Mouse (Mus musculus) ES-E14 (cell line): ENCODE data around the gene Dek. TPM values are rescaled to one million over a fixed set of nuclear protein-coding genes. Genes with fewer than 3 reads are reported as not detected.

Source experiments
- DNase-seq: peaks from one replicate; pipeline ENCODE4 v3.0.0-alpha.2; 2013; ENCODE audit warnings: low read depth, low spot score
- H3K27ac ChIP-seq: 2 replicates; pipeline ENCODE4 v1.5.1; 2012; ENCODE audit warnings: low read depth, mild to moderate bottlenecking, low read length, moderate library complexity, mixed read lengths; ENCODE audit not compliant: poor library complexity, insufficient read depth, severe bottlenecking
- H3K36me3 ChIP-seq: 2 replicates; pipeline ENCODE4 v1.6.1; 2012; ENCODE audit warnings: mild to moderate bottlenecking, low read length, moderate library complexity, mixed read lengths; ENCODE audit not compliant: control insufficient read depth, poor library complexity, insufficient read depth, severe bottlenecking
- H3K4me1 ChIP-seq, 2 experiments: fragments of 150-350 bp in 1 of 2; sonication (generic) in 1 of 2; 2 replicates each; pipeline ENCODE4 v1.6.1; 2012; ENCODE audit warnings: low read length in 2 of 2, mild to moderate bottlenecking in 1 of 2, mixed read lengths in 1 of 2; ENCODE audit not compliant: control insufficient read depth in 2 of 2, insufficient read depth in 2 of 2, poor library complexity in 1 of 2
- H3K4me3 ChIP-seq, 2 experiments: fragments of 150-350 bp in 1 of 2; sonication (generic) in 1 of 2; 2 replicates each; pipeline ENCODE4 v1.5.1; 2012; ENCODE audit warnings: low read length in 2 of 2, low read depth in 1 of 2, mild to moderate bottlenecking in 1 of 2, mixed read lengths in 1 of 2; ENCODE audit not compliant: insufficient read depth in 1 of 2, poor library complexity in 1 of 2, severe bottlenecking in 1 of 2
- H3K9ac ChIP-seq: 2 replicates; pipeline ENCODE4 v1.6.1; 2012; ENCODE audit warnings: low read depth, mild to moderate bottlenecking, low read length, mixed read lengths; ENCODE audit not compliant: poor library complexity, insufficient read depth, severe bottlenecking
- H3K9me3 ChIP-seq: fragments of 150-350 bp; sonication (generic); 2 replicates; pipeline ENCODE4 v1.6.1; 2012; ENCODE audit warnings: low read depth, mild to moderate bottlenecking, low read length; ENCODE audit not compliant: control insufficient read depth, insufficient read depth
- CHD2 ChIP-seq: IDR thresholded peaks from 2 replicates; pipeline ENCODE4 v1.6.1; 2014; ENCODE audit warnings: mild to moderate bottlenecking, low read depth, low read length, inconsistent platforms
- HCFC1 ChIP-seq: IDR thresholded peaks from 2 replicates; pipeline ENCODE4 v1.6.1; 2012; ENCODE audit warnings: low read length, inconsistent platforms, borderline replicate concordance; ENCODE audit not compliant: insufficient read depth
- MAFK ChIP-seq: IDR thresholded peaks from 2 replicates; pipeline ENCODE4 v1.6.1; 2014; ENCODE audit warnings: mild to moderate bottlenecking, low read depth, low read length, inconsistent platforms; ENCODE audit not compliant: insufficient read depth
- ZC3H11A ChIP-seq: IDR thresholded peaks from 2 replicates; pipeline ENCODE4 v1.6.1; 2012; ENCODE audit warnings: low read depth, mild to moderate bottlenecking, inconsistent platforms, low read length, borderline replicate concordance
- ZNF384 ChIP-seq: IDR thresholded peaks from 2 replicates; pipeline ENCODE4 v1.6.1; 2012; ENCODE audit warnings: low read depth, low read length, inconsistent platforms
- in situ Hi-C, 2 experiments: fragments of 600-800 bp; cut with MboI; formaldehyde crosslinking; loops; one replicate each; pipeline ENCODE4 v1.15.1; 2025; ENCODE audit warnings: low sequenced_read_pairs in 2 of 2, inconsistent platforms in 1 of 2; ENCODE audit not compliant: unreplicated experiment in 2 of 2
- total RNA-seq: library from RNA; depleted of rRNA; stranded (reverse); fragments of 300-350 nt; gene quantifications from 2 replicates; pipeline ENCODE4 v1.2.3, GENCODE M21; 2012

Dek gene
- total RNA-seq, 1 experiment, result 120 TPM

DNA sequence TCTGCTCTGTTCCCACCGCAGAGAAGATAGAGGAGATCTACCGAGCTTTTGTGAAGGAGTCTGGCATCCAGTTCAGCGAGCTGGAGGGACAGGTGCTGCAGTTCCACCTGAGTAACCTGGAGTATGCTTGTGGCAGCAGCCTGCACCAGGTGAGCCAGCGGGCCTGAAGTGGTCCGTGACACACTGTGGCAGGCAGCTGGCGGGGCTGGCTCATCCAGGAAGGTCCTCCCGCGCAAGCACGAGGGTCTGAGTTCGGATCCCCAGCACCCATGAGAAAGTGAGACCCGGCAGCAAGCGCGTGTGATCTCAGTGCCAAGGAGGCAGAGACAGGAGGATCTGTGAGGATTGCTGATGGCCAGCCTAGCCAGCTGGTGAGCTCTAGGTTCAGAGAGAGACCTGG lies 34.1 kb downstream of the Dek start:
- in situ Hi-C loops, result no loop called here
- Histone ChIP-seq H3K9me3 (no peaks in the 10 kb centered on the region), H3K4me1 (no peaks in the 10 kb centered on the region), H3K27ac (no peak overlapping the region), H3K9ac (no peak overlapping the region), H3K36me3 (peaks cover 2% of the 10 kb centered on the region; the same call in 1 of the 2 replicates), H3K4me3 (no peak overlapping the region)
- DNase-seq, result no peak
- no peak for TF ChIP-seq CHD2
- TF ChIP-seq ZC3H11A, result no peak
- no peak for TF ChIP-seq MAFK
- TF ChIP-seq ZNF384, result no peak
- TF ChIP-seq HCFC1, result no peak

DNA sequence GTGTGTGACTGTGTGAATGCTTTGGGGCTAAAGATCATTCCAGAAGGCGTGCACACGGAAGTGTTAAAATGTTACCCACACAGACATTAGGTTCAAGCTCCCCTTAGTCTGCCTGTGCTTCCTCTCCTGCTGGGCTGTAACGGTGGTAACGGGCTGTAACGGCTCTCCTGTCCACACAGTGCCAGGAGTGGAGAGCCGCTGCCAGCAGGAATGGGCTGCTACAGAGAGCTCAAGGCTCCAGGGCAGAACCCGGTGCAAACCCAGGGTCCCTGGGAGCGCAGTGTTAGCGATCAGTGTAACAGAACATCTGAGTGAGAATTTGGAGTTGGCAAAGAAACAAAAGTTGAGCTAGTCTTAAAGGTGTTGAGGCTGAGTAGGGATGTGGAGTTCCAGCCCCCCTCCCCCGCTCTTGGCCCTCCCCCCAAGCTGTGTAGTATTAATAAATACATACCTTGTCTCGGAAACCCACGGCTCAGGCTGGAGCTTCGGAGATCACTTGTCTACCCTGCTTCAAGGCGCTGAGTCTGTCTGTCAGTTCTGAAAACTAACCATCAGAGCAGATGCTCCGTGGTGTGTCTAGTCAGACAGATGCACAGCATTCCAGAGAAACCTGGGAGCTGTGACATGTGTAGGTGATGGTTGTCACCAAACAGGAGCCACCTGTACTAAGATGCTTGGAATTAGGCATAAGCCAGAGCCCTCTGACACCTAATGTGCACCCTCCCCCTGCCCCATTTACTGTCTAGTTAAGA lies 35.5 kb downstream of the Dek start:
- no peaks in the 10 kb centered on the region for H3K4me1 ChIP-seq
- TF ChIP-seq MAFK, result no peak
- no peak for TF ChIP-seq ZC3H11A
- TF ChIP-seq ZNF384, result no peak
- no peak for TF ChIP-seq CHD2
- no peak for TF ChIP-seq HCFC1
- DNase-seq, result no peak
- no peak overlapping the region for H3K4me3 ChIP-seq
- H3K27ac ChIP-seq, result no peak overlapping the region
- H3K36me3 ChIP-seq, result peaks cover 2% of the 10 kb centered on the region; the same call in 1 of the 2 replicates
- no peak overlapping the region for H3K9ac ChIP-seq
- in situ Hi-C loops, result no loop called here
- H3K9me3 ChIP-seq, result no peaks in the 10 kb centered on the region

DNA sequence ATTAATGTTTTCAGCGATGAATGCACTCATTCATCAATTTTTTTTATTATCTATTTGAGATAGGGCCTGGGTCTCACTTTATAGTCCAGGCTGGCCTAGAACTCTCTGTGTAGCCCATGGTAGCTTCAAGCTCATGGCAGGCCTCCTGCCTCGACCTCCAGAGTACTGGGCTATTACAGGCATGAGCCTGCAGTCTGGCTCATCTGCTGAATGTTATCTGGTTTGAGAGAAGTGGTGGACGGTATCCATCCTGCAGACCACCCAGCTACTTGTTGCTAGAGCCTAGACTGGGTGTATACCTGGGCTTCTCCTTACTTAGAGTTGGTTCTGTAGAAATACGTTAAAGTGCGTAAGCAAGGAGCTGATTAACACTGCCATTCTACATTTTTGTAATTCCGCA lies 39.0 kb downstream of the Dek start:
- no peak for DNase-seq
- Histone ChIP-seq H3K27ac (no peak overlapping the region), H3K9ac (no peak overlapping the region), H3K4me1 (no peaks in the 10 kb centered on the region), H3K9me3 (no peaks in the 10 kb centered on the region), H3K4me3 (no peak overlapping the region), H3K36me3 (peaks cover 11% of the 10 kb centered on the region; the same call in 1 of the 2 replicates)
- TF ChIP-seq ZC3H11A (no peak), MAFK (no peak)
- in situ Hi-C loops, result no loop called here

DNA sequence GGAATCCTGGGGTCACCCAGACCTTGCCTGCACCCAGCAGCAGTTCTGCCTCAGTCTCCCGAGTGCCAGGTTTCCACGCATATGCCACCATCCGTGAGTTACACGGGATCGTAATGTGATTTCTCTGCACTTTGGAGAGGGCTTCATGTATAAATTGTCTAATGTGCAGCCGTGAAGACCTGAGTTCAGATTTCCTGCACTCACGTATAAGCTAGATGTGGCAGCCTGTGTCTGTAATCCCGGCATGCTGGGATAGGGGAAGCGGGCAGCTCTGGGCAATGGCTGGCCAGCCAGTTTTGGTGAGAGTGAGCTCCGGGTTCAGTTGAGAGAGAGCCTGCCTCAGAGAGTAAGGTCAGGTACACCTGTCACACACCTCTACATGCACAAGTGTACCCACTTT lies 39.5 kb downstream of the Dek start:
- Histone ChIP-seq H3K27ac (no peak overlapping the region), H3K36me3 (peaks cover 11% of the 10 kb centered on the region; the same call in 1 of the 2 replicates), H3K4me3 (no peak overlapping the region), H3K9ac (no peak overlapping the region), H3K4me1 (no peaks in the 10 kb centered on the region), H3K9me3 (no peaks in the 10 kb centered on the region)
- no peak for TF ChIP-seq ZNF384
- TF ChIP-seq MAFK, result no peak
- no peak for TF ChIP-seq HCFC1
- TF ChIP-seq ZC3H11A, result no peak
- TF ChIP-seq CHD2, result no peak
- DNase-seq, result no peak
- in situ Hi-C loops, result no loop called here

DNA sequence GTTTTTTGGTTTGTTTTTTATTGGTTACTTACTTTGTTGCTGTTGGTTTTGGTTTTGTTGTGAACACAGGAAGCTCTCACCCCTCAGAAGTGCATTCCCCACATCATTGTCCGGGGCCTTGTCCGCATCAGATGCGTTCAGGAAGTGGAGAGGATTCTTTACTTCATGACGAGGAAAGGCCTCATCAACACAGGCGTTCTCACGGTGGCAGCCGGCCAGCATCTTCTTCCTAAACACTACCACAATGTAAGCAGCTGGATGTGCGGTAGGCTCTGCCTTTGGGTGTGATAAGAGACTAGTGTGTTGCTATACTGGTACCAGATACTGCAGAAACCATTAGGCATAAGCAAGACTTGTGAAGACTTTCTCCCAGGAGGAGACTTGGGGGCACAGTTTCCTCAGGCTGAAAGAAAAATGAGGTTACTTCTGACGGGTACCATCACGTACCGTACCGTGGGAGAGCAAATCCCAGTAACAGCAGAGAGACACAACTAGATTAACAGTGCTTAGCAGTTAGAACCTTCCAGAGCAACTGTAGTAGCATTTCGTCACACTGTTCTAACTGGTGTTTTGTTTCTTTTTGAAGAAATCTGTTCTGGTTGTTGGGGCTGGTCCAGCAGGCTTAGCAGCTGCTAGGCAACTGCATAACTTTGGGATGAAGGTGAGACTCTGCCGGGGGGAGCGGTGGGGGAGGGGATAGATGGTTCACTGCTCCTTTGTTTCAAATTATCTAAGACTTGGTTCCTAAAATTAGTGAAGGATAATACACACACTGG lies 41.8 kb downstream of the Dek start:
- TF ChIP-seq MAFK (no peak), HCFC1 (no peak), ZC3H11A (no peak)
- no peak for DNase-seq
- Histone ChIP-seq H3K36me3 (peaks cover 13% of the 10 kb centered on the region; the same call in 1 of the 2 replicates), H3K9ac (no peak overlapping the region), H3K9me3 (no peaks in the 10 kb centered on the region), H3K27ac (no peak overlapping the region), H3K4me1 (no peaks in the 10 kb centered on the region), H3K4me3 (no peak overlapping the region)
- in situ Hi-C loops, result no loop called here
